Mouse (Mus musculus): ENCODE measurements at regions not wholly inside any gene's neighbourhood (a gene's known extent, or its start where the extent isn't known, plus 50 kb on each side); places are given as distances from the start of the nearest gene placed in this dataset.

DNA sequence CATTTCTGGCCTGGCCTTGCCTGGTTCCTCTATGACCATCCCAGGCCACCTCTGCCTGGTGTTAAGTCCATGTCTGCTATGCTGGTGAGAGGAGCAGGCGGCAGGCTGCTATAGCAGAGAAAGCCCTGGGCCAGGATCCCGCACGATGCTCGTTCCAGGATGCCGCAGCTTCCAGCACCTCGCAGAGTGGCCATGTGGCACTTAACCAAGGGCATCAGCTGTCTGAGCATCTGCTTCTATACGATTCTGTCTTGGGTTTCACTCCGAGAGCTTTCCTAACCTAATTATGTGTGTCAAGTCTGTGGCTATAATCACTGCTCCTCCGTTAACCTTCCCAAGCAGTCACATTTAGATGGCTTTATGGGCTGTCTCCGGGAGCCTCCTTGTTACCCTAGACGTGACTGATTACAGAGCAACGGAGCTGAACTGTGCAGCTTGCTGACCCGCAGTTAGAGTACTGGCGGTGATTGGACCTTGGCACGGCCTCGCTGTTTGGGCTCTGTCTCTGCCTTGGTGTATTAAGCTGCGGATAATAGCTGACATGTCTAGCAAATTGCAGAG, 64.4 kb downstream of the Ackr3 start:
- peak; percentile 81 for ATAC-seq (ENCODE audit: low read depth)
- Histone ChIP-seq H3K27ac (ENCODE audit: low read depth, low read length) (0 out of 2 replicates have a peak overlapping the region, but pooled peaks have one; percentile 50), H3K36me3 (ENCODE audit: control insufficient read depth, insufficient read depth, low read length) (no peaks in the 10 kb centered on the region), H3K9ac (replicated peaks; ENCODE audit: low read depth, low read length) (no peak overlapping the region), H3K27me3 (ENCODE audit: control insufficient read depth, insufficient read depth, low read length) (no peaks in the 10 kb centered on the region), H3K4me1 (ENCODE audit: control insufficient read depth, insufficient read depth, low read length) (peaks cover 14% of the 10 kb centered on the region), H3K4me3 (ENCODE audit: low read depth, low read length) (no peak overlapping the region), H3K9me3 (ENCODE audit: control insufficient read depth, low read length) (no peaks in the 10 kb centered on the region), H3K4me2 (ENCODE audit: low read depth, low read length) (no peak overlapping the region)
- 21% methylated on average over 17 of the region's 17 CpGs for WGBS

DNA sequence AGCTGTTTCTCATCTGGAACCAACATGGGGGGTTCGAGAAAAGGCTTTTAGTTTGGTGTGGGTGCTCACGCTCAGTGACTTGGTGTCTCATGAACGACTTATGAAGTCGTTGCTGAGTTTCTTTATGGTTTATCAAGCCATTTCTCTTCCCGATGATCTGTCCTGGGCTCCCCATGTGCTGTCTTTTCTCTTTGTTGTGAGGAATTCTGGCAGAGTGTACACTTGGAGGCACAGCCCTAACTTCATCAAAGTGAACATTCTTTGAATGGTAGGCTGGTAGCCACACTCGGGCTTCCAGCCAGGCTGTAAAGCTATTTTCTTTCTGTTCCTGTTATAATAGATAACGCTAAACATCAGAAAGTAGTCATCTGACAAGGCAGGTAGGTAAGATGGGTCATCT, 65.2 kb downstream of the Ackr3 start:
- Histone ChIP-seq H3K4me2 (ENCODE audit: low read depth, low read length) (no peak overlapping the region), H3K27me3 (ENCODE audit: control insufficient read depth, insufficient read depth, low read length) (no peaks in the 10 kb centered on the region), H3K4me1 (ENCODE audit: control insufficient read depth, insufficient read depth, low read length) (peaks cover 17% of the 10 kb centered on the region), H3K27ac (ENCODE audit: low read depth, low read length) (no peak overlapping the region), H3K9ac (replicated peaks; ENCODE audit: low read depth, low read length) (no peak overlapping the region), H3K36me3 (ENCODE audit: control insufficient read depth, insufficient read depth, low read length) (no peaks in the 10 kb centered on the region), H3K4me3 (ENCODE audit: low read depth, low read length) (no peak overlapping the region), H3K9me3 (ENCODE audit: control insufficient read depth, low read length) (no peaks in the 10 kb centered on the region)
- no peak for ATAC-seq (ENCODE audit: low read depth)
- WGBS: 74% methylated on average over 7 of the region's 7 CpGs

- H3K9ac ChIP-seq (replicated peaks; ENCODE audit: low read depth, low read length): no peak overlapping the region
- H3K4me3 ChIP-seq (ENCODE audit: low read depth, low read length): no peak overlapping the region
- ATAC-seq (ENCODE audit: low read depth): no peak
- H3K4me1 ChIP-seq (ENCODE audit: control insufficient read depth, insufficient read depth, low read length): peaks cover 17% of the 10 kb centered on the region
- H3K27me3 ChIP-seq (ENCODE audit: control insufficient read depth, insufficient read depth, low read length): no peaks in the 10 kb centered on the region
- no peaks in the 10 kb centered on the region for H3K36me3 ChIP-seq (ENCODE audit: control insufficient read depth, insufficient read depth, low read length)
- WGBS: 71% methylated on average over 1 of the region's 1 CpGs
- no peaks in the 10 kb centered on the region for H3K9me3 ChIP-seq (ENCODE audit: control insufficient read depth, low read length)
- H3K4me2 ChIP-seq (ENCODE audit: low read depth, low read length): no peak overlapping the region
- H3K27ac ChIP-seq (ENCODE audit: low read depth, low read length): no peak overlapping the region
Measured at GRCm38 (mm10) chr1:90269836-90270235, 66.1 kb downstream of the Ackr3 start.

DNA sequence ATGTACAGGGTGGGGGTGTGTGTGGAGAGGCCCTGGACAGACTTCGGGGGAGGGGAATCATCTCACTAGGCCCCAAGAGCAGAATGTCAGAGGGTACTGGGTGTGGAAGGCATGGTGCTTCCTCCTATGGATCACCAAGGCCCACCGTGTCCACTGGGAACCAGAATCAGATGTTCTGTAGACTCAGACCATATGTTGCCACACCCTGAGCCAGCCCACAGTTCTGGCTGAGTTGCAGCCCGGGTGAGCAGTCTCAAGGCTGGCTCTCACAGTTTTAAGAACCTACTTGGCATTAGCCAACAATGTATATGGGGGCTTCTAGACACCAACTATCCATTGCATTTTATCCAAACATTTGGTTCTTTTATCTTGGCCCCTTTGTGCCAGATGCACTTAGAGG, 67.5 kb downstream of the Ackr3 start:
- no peaks in the 10 kb centered on the region for H3K9me3 ChIP-seq (ENCODE audit: control insufficient read depth, low read length)
- no peak overlapping the region for H3K4me3 ChIP-seq (ENCODE audit: low read depth, low read length)
- no peak overlapping the region for H3K9ac ChIP-seq (replicated peaks; ENCODE audit: low read depth, low read length)
- WGBS: 87% methylated on average over 3 of the region's 3 CpGs
- no peak overlapping the region for H3K4me2 ChIP-seq (ENCODE audit: low read depth, low read length)
- H3K36me3 ChIP-seq (ENCODE audit: control insufficient read depth, insufficient read depth, low read length): no peaks in the 10 kb centered on the region
- H3K27ac ChIP-seq (ENCODE audit: low read depth, low read length): no peak overlapping the region
- no peaks in the 10 kb centered on the region for H3K27me3 ChIP-seq (ENCODE audit: control insufficient read depth, insufficient read depth, low read length)
- ATAC-seq (ENCODE audit: low read depth): no peak
- H3K4me1 ChIP-seq (ENCODE audit: control insufficient read depth, insufficient read depth, low read length): peaks cover 17% of the 10 kb centered on the region

DNA sequence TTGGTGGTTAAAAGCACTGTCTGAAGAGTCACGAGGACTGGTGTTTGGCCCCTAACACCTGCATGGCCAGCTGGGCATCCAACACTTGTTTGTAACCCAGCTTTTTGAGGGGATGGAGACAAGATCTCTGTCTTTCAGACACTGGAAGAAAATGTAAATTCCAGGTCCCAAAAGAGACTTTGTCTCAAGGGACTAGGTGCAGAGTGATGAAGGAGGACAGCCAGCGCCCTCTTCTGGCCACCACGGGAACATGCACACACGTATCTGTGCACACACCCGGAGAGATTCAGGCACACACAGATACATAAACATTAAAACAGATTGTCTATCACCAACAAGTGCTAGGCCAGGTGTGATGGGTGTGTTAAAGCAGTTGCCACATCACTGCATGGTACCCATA, 68.6 kb downstream of the Ackr3 start:
- no peak overlapping the region for H3K9ac ChIP-seq (replicated peaks; ENCODE audit: low read depth, low read length)
- WGBS: 99% methylated on average over 5 of the region's 5 CpGs
- H3K27ac ChIP-seq (ENCODE audit: low read depth, low read length): no peak overlapping the region
- H3K27me3 ChIP-seq (ENCODE audit: control insufficient read depth, insufficient read depth, low read length): no peaks in the 10 kb centered on the region
- ATAC-seq (ENCODE audit: low read depth): 0 out of 2 replicates have a peak, but pooled peaks have one; percentile 1
- no peaks in the 10 kb centered on the region for H3K36me3 ChIP-seq (ENCODE audit: control insufficient read depth, insufficient read depth, low read length)
- H3K4me1 ChIP-seq (ENCODE audit: control insufficient read depth, insufficient read depth, low read length): peaks cover 17% of the 10 kb centered on the region
- H3K4me2 ChIP-seq (ENCODE audit: low read depth, low read length): no peak overlapping the region
- no peaks in the 10 kb centered on the region for H3K9me3 ChIP-seq (ENCODE audit: control insufficient read depth, low read length)
- no peak overlapping the region for H3K4me3 ChIP-seq (ENCODE audit: low read depth, low read length)

- Histone ChIP-seq H3K4me3 (ENCODE audit: low read depth, low read length) (no peak overlapping the region), H3K27ac (ENCODE audit: low read depth, low read length) (peak overlapping the region; percentile 48; the same call in 1 of the 2 replicates), H3K4me1 (ENCODE audit: control insufficient read depth, insufficient read depth, low read length) (peaks cover 15% of the 10 kb centered on the region), H3K36me3 (ENCODE audit: control insufficient read depth, insufficient read depth, low read length) (no peaks in the 10 kb centered on the region), H3K27me3 (ENCODE audit: control insufficient read depth, insufficient read depth, low read length) (no peaks in the 10 kb centered on the region), H3K4me2 (ENCODE audit: low read depth, low read length) (no peak overlapping the region), H3K9me3 (ENCODE audit: control insufficient read depth, low read length) (no peaks in the 10 kb centered on the region), H3K9ac (replicated peaks; ENCODE audit: low read depth, low read length) (no peak overlapping the region)
- peak; percentile 67 for ATAC-seq (ENCODE audit: low read depth)
- WGBS: 45% methylated on average over 19 of the region's 19 CpGs
Measured at GRCm38 (mm10) chr1:90272830-90273628, 69.2 kb downstream of the Ackr3 start.

DNA sequence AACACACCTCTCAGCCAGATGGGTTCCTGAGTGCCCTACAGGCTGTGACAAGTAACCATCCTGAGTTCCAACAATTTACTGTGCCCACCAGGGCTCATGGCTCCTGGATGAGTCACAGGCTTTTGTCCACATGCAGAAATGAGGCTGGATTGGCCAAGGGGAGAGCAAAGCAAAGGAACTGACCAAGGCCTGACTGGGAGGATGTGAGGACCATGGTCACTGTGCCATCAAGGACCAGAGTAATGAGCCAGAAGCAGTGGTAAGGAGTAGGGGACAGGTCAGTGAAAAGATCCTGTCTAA, 69.8 kb downstream of the Ackr3 start:
- peak; percentile 38; the same call in 1 of the 2 replicates for ATAC-seq (ENCODE audit: low read depth)
- Histone ChIP-seq H3K27ac (ENCODE audit: low read depth, low read length) (no peak overlapping the region), H3K4me2 (ENCODE audit: low read depth, low read length) (no peak overlapping the region), H3K4me1 (ENCODE audit: control insufficient read depth, insufficient read depth, low read length) (peaks cover 9% of the 10 kb centered on the region), H3K9me3 (ENCODE audit: control insufficient read depth, low read length) (no peaks in the 10 kb centered on the region), H3K9ac (replicated peaks; ENCODE audit: low read depth, low read length) (no peak overlapping the region), H3K27me3 (ENCODE audit: control insufficient read depth, insufficient read depth, low read length) (no peaks in the 10 kb centered on the region), H3K4me3 (ENCODE audit: low read depth, low read length) (no peak overlapping the region), H3K36me3 (ENCODE audit: control insufficient read depth, insufficient read depth, low read length) (no peaks in the 10 kb centered on the region)

DNA sequence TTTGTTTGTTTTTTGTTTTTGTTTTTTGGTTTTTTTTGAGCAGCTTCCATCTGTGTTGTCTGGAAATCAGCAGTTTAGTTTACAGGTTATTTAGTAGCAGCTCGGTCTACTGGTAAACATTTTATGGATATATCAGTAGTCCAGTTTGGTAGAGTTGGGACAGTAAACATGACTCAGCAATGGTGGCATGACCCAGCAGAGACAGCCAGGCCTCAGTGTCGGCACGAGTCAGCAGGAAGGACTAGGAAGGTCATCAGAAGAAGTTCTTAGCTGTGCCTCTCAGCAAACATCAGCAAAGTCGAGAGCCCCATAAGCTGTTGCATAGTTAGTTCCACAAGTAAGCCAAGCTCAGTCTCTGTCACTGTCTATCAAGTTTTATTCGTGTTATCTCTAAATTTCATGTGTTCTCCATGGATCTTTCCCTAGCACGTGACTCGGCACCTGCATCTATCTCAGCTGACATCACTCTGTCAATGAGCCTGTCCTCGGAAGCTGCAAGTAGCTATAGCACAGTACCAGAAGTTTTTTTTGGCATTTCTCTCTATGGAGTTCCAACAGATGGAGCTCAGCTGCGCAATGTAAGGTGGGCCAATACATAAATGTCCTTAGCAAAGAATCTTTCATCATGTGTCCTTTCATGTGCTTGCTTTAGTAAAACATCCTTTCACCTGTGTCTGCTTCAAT, 71.3 kb downstream of the Ackr3 start:
- no peak overlapping the region for H3K27ac ChIP-seq (ENCODE audit: low read depth, low read length)
- H3K27me3 ChIP-seq (ENCODE audit: control insufficient read depth, insufficient read depth, low read length): no peaks in the 10 kb centered on the region
- H3K9ac ChIP-seq (replicated peaks; ENCODE audit: low read depth, low read length): no peak overlapping the region
- no peak overlapping the region for H3K4me2 ChIP-seq (ENCODE audit: low read depth, low read length)
- peaks cover 12% of the 10 kb centered on the region for H3K4me1 ChIP-seq (ENCODE audit: control insufficient read depth, insufficient read depth, low read length)
- no peak overlapping the region for H3K4me3 ChIP-seq (ENCODE audit: low read depth, low read length)
- 94% methylated on average over 9 of the region's 9 CpGs for WGBS
- no peaks in the 10 kb centered on the region for H3K36me3 ChIP-seq (ENCODE audit: control insufficient read depth, insufficient read depth, low read length)
- H3K9me3 ChIP-seq (ENCODE audit: control insufficient read depth, low read length): no peaks in the 10 kb centered on the region
- ATAC-seq (ENCODE audit: low read depth): no peak

GRCm38 (mm10) chr1:90275786-90276520, 72.2 kb downstream of the Ackr3 start:
- ATAC-seq (ENCODE audit: low read depth): no peak
- no peak overlapping the region for H3K9ac ChIP-seq (replicated peaks; ENCODE audit: low read depth, low read length)
- H3K4me2 ChIP-seq (ENCODE audit: low read depth, low read length): no peak overlapping the region
- no peaks in the 10 kb centered on the region for H3K27me3 ChIP-seq (ENCODE audit: control insufficient read depth, insufficient read depth, low read length)
- H3K9me3 ChIP-seq (ENCODE audit: control insufficient read depth, low read length): no peaks in the 10 kb centered on the region
- H3K27ac ChIP-seq (ENCODE audit: low read depth, low read length): no peak overlapping the region
- 84% methylated on average over 16 of the region's 16 CpGs for WGBS
- no peak overlapping the region for H3K4me3 ChIP-seq (ENCODE audit: low read depth, low read length)
- no peaks in the 10 kb centered on the region for H3K36me3 ChIP-seq (ENCODE audit: control insufficient read depth, insufficient read depth, low read length)
- peaks cover 12% of the 10 kb centered on the region for H3K4me1 ChIP-seq (ENCODE audit: control insufficient read depth, insufficient read depth, low read length)
